Mouse (Mus musculus) stomach, embryonic 14.5 days (tissue): ENCODE data around the gene Ccdc82. TPM values are rescaled to one million over a fixed set of nuclear protein-coding genes. Genes with fewer than 3 reads are reported as not detected.

ENCODE experiments used
- ATAC-seq: fragments of 200-750 bp; cut with Nextera tagmentation; 2 replicates; pipeline ENCODE4 v1.8.0; 2017; ENCODE audit warnings: low read depth, moderate TSS enrichment; ENCODE audit not compliant: insufficient number of reproducible peaks, insufficient read depth, low FRiP score
- H3K27ac ChIP-seq: fragments of 300-500 bp; sonication (generic); 2 replicates; pipeline ENCODE4 v1.5.1; 2014; ENCODE audit warnings: mild to moderate bottlenecking, low read length, moderate library complexity, mixed read lengths
- H3K27me3 ChIP-seq: fragments of 300-500 bp; sonication (generic); 2 replicates; pipeline ENCODE4 v1.6.1; 2014; ENCODE audit warnings: low read length, control low read depth, mixed read lengths; ENCODE audit not compliant: control insufficient read depth, insufficient read depth
- H3K36me3 ChIP-seq: fragments of 300-500 bp; sonication (generic); 2 replicates; pipeline ENCODE4 v1.6.1; 2014; ENCODE audit warnings: mild to moderate bottlenecking, control low read depth, low read length, moderate library complexity, mixed read lengths; ENCODE audit not compliant: control insufficient read depth, insufficient read depth
- H3K4me1 ChIP-seq: fragments of 300-500 bp; sonication (generic); 2 replicates; pipeline ENCODE4 v1.6.1; 2014; ENCODE audit warnings: low read length, control low read depth, mixed read lengths; ENCODE audit not compliant: control insufficient read depth, insufficient read depth
- H3K4me2 ChIP-seq: fragments of 300-500 bp; sonication (generic); replicated peaks from 2 replicates; pipeline ENCODE4 v1.6.1; 2014; ENCODE audit warnings: low read depth, low read length, control low read depth
- H3K4me3 ChIP-seq: fragments of 300-500 bp; sonication (generic); 2 replicates; pipeline ENCODE4 v1.5.1; 2014; ENCODE audit warnings: low read depth, low read length, control low read depth
- H3K9ac ChIP-seq: fragments of 300-500 bp; sonication (generic); replicated peaks from 2 replicates; pipeline ENCODE4 v1.6.1; 2014; ENCODE audit warnings: low read depth, mild to moderate bottlenecking, control low read depth, low read length, moderate library complexity, mixed read lengths
- H3K9me3 ChIP-seq: fragments of 300-500 bp; sonication (generic); 2 replicates; pipeline ENCODE4 v1.6.1; 2016; ENCODE audit warnings: low read depth, low read length, control low read depth; ENCODE audit not compliant: control insufficient read depth
- WGBS: fragments of 180-500 bp; shearing (Covaris S2); extraction: QIAGEN DNeasy Blood & Tissue Kit; methylation state at CpG from one replicate; pipeline ENCODE4 v1.1.7; 2014; 5-methylcytosine and 5-hydroxymethylcytosine counted together
- polyA plus RNA-seq: library from polyadenylated mRNA; unstranded; fragments of >200 nt; fragmentation: Nextera tagmentation; extraction: Ambion mirVana; gene quantifications from 2 replicates; pipeline ENCODE4 v1.2.1, GENCODE M21; 2014

Gene Ccdc82
- polyA plus RNA-seq, 1 experiment from 2014 or later = 14.0 TPM

GRCm38 (mm10) chr9:13296274-13297121, 49.7 kb downstream of the Ccdc82 start:
- Histone ChIP-seq H3K4me1 (peaks cover 15% of the 10 kb centered on the region), H3K4me2 (peak overlapping the region; percentile 96), H3K9me3 (no peaks in the 10 kb centered on the region), H3K9ac (peak overlapping the region; percentile 51), H3K27me3 (no peaks in the 10 kb centered on the region), H3K27ac (peak overlapping the region; percentile 75), H3K36me3 (no peaks in the 10 kb centered on the region), H3K4me3 (peak overlapping the region; percentile 56)
- WGBS = under 1% methylated on average over 28 of the region's 28 CpGs
- peak; percentile 92 for ATAC-seq

GRCm38 (mm10) chr9:13297122-13297667, 50.4 kb downstream of the Ccdc82 start:
- H3K36me3 ChIP-seq = no peaks in the 10 kb centered on the region
- WGBS = under 1% methylated on average over 12 of the region's 12 CpGs
- H3K27me3 ChIP-seq = no peaks in the 10 kb centered on the region
- H3K9ac ChIP-seq = peak overlapping the region; percentile 51
- peak overlapping the region; percentile 56 for H3K4me3 ChIP-seq
- peaks cover 19% of the 10 kb centered on the region for H3K4me1 ChIP-seq
- peak overlapping the region; percentile 96 for H3K4me2 ChIP-seq
- ATAC-seq = no peak
- no peaks in the 10 kb centered on the region for H3K9me3 ChIP-seq
- H3K27ac ChIP-seq = peak overlapping the region; percentile 75

GRCm38 (mm10) chr9:13297668-13298512, 51.1 kb downstream of the Ccdc82 start, which contains the start of gene Maml2:
Gene Maml2, plus strand, starts transcription at chr9:13297957.
- Histone ChIP-seq H3K27ac (peak within 1 kb of the TSS; percentile 75), H3K4me2 (peak within 1 kb of the TSS; percentile 96), H3K4me1 (peaks cover 21% of the 10 kb centered on the region), H3K4me3 (peak within 1 kb of the TSS; percentile 56), H3K9ac (peak within 1 kb of the TSS; percentile 51), H3K36me3 (no peaks in the 10 kb centered on the region), H3K27me3 (no peaks in the 10 kb centered on the region), H3K9me3 (no peaks in the 10 kb centered on the region)
- peak; percentile 62; the same call in 1 of the 2 replicates for ATAC-seq
- 1% methylated on average over 23 of the region's 23 CpGs for whole genome bisulfite sequencing

GRCm38 (mm10) chr9:13298513-13298878, 51.7 kb downstream of the Ccdc82 start:
- H3K36me3 ChIP-seq = no peaks in the 10 kb centered on the region
- H3K9me3 ChIP-seq = no peaks in the 10 kb centered on the region
- 23% methylated on average over 9 of the region's 9 CpGs for WGBS
- H3K4me3 ChIP-seq = peak overlapping the region; percentile 56
- H3K4me2 ChIP-seq = peak overlapping the region; percentile 96
- H3K27ac ChIP-seq = no peak overlapping the region
- H3K9ac ChIP-seq = peak overlapping the region; percentile 51; the same call in 1 of the 2 replicates
- H3K27me3 ChIP-seq = no peaks in the 10 kb centered on the region
- H3K4me1 ChIP-seq = peaks cover 21% of the 10 kb centered on the region
- ATAC-seq = no peak

- Histone ChIP-seq H3K9me3 (no peaks in the 10 kb centered on the region), H3K36me3 (no peaks in the 10 kb centered on the region), H3K4me3 (peak overlapping the region; percentile 56; the same call in 1 of the 2 replicates), H3K4me2 (peak overlapping the region; percentile 96), H3K27me3 (no peaks in the 10 kb centered on the region), H3K27ac (no peak overlapping the region), H3K9ac (no peak overlapping the region), H3K4me1 (peaks cover 26% of the 10 kb centered on the region)
- ATAC-seq = no peak
- WGBS = 82% methylated on average over 6 of the region's 6 CpGs
Observed at GRCm38 (mm10) chr9:13299190-13299589, 52.4 kb downstream of the Ccdc82 start.

- ATAC-seq = no peak
- 56% methylated on average over 3 of the region's 3 CpGs for WGBS
- H3K4me3 ChIP-seq = no peak overlapping the region
- peak overlapping the region; percentile 96 for H3K4me2 ChIP-seq
- H3K36me3 ChIP-seq = no peaks in the 10 kb centered on the region
- H3K4me1 ChIP-seq = peaks cover 30% of the 10 kb centered on the region
- no peaks in the 10 kb centered on the region for H3K27me3 ChIP-seq
- H3K9ac ChIP-seq = no peak overlapping the region
- H3K27ac ChIP-seq = no peak overlapping the region
- no peaks in the 10 kb centered on the region for H3K9me3 ChIP-seq
Observed at GRCm38 (mm10) chr9:13300041-13300441, 53.3 kb downstream of the Ccdc82 start.

GRCm38 (mm10) chr9:13300891-13301782, 54.4 kb downstream of the Ccdc82 start:
- peaks cover 29% of the 10 kb centered on the region for H3K4me1 ChIP-seq
- no peak overlapping the region for H3K27ac ChIP-seq
- no peaks in the 10 kb centered on the region for H3K9me3 ChIP-seq
- H3K4me3 ChIP-seq = no peak overlapping the region
- H3K36me3 ChIP-seq = no peaks in the 10 kb centered on the region
- H3K27me3 ChIP-seq = no peaks in the 10 kb centered on the region
- ATAC-seq = no peak
- 73% methylated on average over 9 of the region's 9 CpGs for WGBS
- H3K4me2 ChIP-seq = peak overlapping the region; percentile 96; the same call in 1 of the 2 replicates
- H3K9ac ChIP-seq = no peak overlapping the region
